Mouse (Mus musculus) left cerebral cortex, postnatal 36 days (tissue): Measurements from ENCODE around the gene Orm2. TPM values are rescaled to one million over a fixed set of nuclear protein-coding genes. Genes with fewer than 3 reads are reported as not detected.

Experiments
- DNase-seq, 2 experiments: peaks; one replicate each; pipeline ENCODE4 v3.0.0; 2021 to 2022; ENCODE audit warnings: low spot score in 2 of 2, mixed read lengths in 1 of 2
- intact Hi-C: fragments of 180-260 bp; cut with DNase I; formaldehyde crosslinking; loops from one replicate; pipeline ENCODE4 v1.15.1; 2025
- total RNA-seq, 2 experiments: library from RNA; stranded (reverse); gene quantifications; 2 replicates each; pipeline ENCODE4 v1.2.3; 2021

Gene Orm2
- total RNA-seq, 2 experiments from 2014 or later: not detected

- intact Hi-C loops: no loop called here
- no peak for DNase-seq
These were observed 40.3 kb downstream of the Orm2 start for GRCm38 (mm10) chr4:63402558-63402957.

GRCm38 (mm10) chr4:63403040-63403959 lies 41.1 kb downstream of the Orm2 start, which contains the start of gene Akna:
Gene Akna, minus strand, starts transcription at chr4:63403354.
- intact Hi-C loops: no loop called here
- DNase-seq: peak; percentile 60 to 72

- no peak for DNase-seq
- intact Hi-C loops: no loop called here
These were observed 42.0 kb downstream of the Orm2 start for GRCm38 (mm10) chr4:63404205-63404604.

- intact Hi-C loops: no loop called here
These were observed 42.8 kb downstream of the Orm2 start for GRCm38 (mm10) chr4:63405051-63405450.

GRCm38 (mm10) chr4:63405683-63406082 lies 43.4 kb downstream of the Orm2 start:
- no peak for DNase-seq
- intact Hi-C loops: no loop called here

More at GRCm38 (mm10) chr4:63405051-63405450, 42.8 kb downstream of the Orm2 start:
- DNase-seq: no peak

- no peak for DNase-seq
- intact Hi-C loops: loop anchor here (2.0 kb wide), 1 partner anchor 39 kb away; no protein-coding TSS in a partner anchor
These were observed 46.0 kb downstream of the Orm2 start for GRCm38 (mm10) chr4:63408247-63408646.

DNA sequence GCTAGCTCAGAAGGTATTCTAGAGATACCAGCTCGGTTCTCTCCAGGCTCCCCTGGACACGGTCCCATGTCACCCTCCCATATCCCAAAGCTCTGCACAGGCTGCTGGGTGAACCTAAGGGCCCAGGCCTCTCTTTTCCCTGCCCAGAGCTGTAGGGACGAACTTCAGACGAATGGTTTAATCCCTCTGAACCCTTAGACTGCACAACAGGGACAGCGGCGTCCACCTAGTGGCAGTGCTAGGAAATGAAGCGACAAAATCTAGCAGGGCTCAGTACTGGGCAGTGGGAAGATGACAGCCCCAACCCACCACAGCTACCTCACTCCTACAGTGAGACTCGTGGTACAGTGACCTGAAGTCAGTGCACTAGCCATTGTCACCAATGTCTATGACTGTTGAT lies 46.4 kb downstream of the Orm2 start:
- DNase-seq: peak in 1 of 2 experiments; percentile 43
- intact Hi-C loops: loop anchor here (2.0 kb wide), 1 partner anchor 40 kb away; no protein-coding TSS in a partner anchor

- no peak for DNase-seq
- intact Hi-C loops: loop anchor here (2.0 kb wide), 1 partner anchor 41 kb away; no protein-coding TSS in a partner anchor
These were observed 47.2 kb downstream of the Orm2 start for GRCm38 (mm10) chr4:63409317-63409907.

GRCm38 (mm10) chr4:63409908-63410582 lies 47.8 kb downstream of the Orm2 start:
- intact Hi-C loops: loop anchor here (2.0 kb wide), 1 partner anchor 41 kb away; no protein-coding TSS in a partner anchor
- DNase-seq: no peak

- intact Hi-C loops: no loop called here
- peak; percentile 85 to 89 for DNase-seq
These were observed 48.3 kb downstream of the Orm2 start for GRCm38 (mm10) chr4:63410583-63410934.

GRCm38 (mm10) chr4:63411222-63411621 lies 49.0 kb downstream of the Orm2 start:
- no peak for DNase-seq
- intact Hi-C loops: no loop called here

- DNase-seq: no peak
- intact Hi-C loops: loop anchor here (5.0 kb wide), 3 partner anchors 82 to 1077 kb away; partner anchors contain the start of genes Tmem268 and Whrn
These were observed 52.7 kb downstream of the Orm2 start for GRCm38 (mm10) chr4:63414951-63415350.

Other genes starting within 250 kb of the Orm2 start
- not detected for gene Ambp, start 207.7 kb upstream of the Orm2 start, total RNA-seq
- not detected for gene Kif12, start 190.3 kb upstream of the Orm2 start, total RNA-seq
- 1 to 10 TPM; 2.2 to 4.3 TPM for gene Col27a1, start 148.4 kb upstream of the Orm2 start, total RNA-seq
- not detected for gene Orm1, start 17.9 kb upstream of the Orm2 start, total RNA-seq
- gene Orm3, start 6.3 kb upstream of the Orm2 start, total RNA-seq: not detected
- gene Akna, start 40.9 kb downstream of the Orm2 start, total RNA-seq: 1 to 10 TPM; 2.5 to 4.4 TPM
- gene Whrn, start 133.5 kb downstream of the Orm2 start, total RNA-seq: 10 to 100 TPM; 41.5 to 50.6 TPM
- gene Atp6v1g1, start 182.3 kb downstream of the Orm2 start, total RNA-seq: 100 to 1,000 TPM; 133 to 150 TPM
- 10 to 100 TPM; 14.0 to 14.6 TPM for gene Tmem268, start 196.3 kb downstream of the Orm2 start, total RNA-seq
- not detected for gene Gm11213, start 242.8 kb downstream of the Orm2 start, total RNA-seq